Mouse (Mus musculus): ENCODE measurements around the gene Nploc4. TPM values are rescaled to one million over a fixed set of nuclear protein-coding genes. Genes with fewer than 3 reads are reported as not detected.

The Nploc4 gene
- total and polyA plus RNA-seq, 3 experiments, result 40.6 to 115 (median 50.4) TPM

- H3K9me3 ChIP-seq (replicated peaks; ENCODE audit: low read length), result no peaks in the 10 kb centered on the region
- H3K36me3 ChIP-seq (replicated peaks in 1 of 2; ENCODE audit: control insufficient read depth in 1 of 2, insufficient read depth in 1 of 2, low read length in 1 of 2), result peaks cover 48 to 83% of the 10 kb centered on the region in 2 experiments
- H3K4me2 ChIP-seq (ENCODE audit: insufficient read depth, low read depth, poor library complexity, severe bottlenecking), result peak overlapping the region; percentile 88
- in situ Hi-C loops (cut with MboI; ENCODE audit: low pct_ligation_motif_present, low pct_unique_long_range_greater_than_20kb, low sequenced_read_pairs) (no loop called here), dilution Hi-C loops (cut with MboI; ENCODE audit: extremely low pct_ligation_motif_present, extremely low pct_unique_long_range_greater_than_20kb, low sequenced_read_pairs) (no loop called here)
- H3K79me2 ChIP-seq (replicated peaks; ENCODE audit: control insufficient read depth, extremely low read depth, insufficient read depth, poor library complexity, severe bottlenecking), result no peaks in the 10 kb centered on the region
- peak overlapping the region; percentile 67 to 76 (median 67) for H3K4me3 ChIP-seq (replicated peaks in 1 of 3; ENCODE audit: low read depth in 2 of 3, low read length in 2 of 3, poor library complexity in 1 of 3)
- no peaks in the 10 kb centered on the region for H3K27me3 ChIP-seq (replicated peaks)
- H3K9ac ChIP-seq (ENCODE audit: insufficient read depth, low read depth), result peak overlapping the region; percentile 21; the same call in 1 of the 2 replicates
- peaks cover 11 to 18% of the 10 kb centered on the region in 2 experiments for H3K4me1 ChIP-seq (ENCODE audit: control insufficient read depth in 1 of 2, insufficient read depth in 2 of 2)
- H3K27ac ChIP-seq (ENCODE audit: insufficient read depth, low read depth), result no peak overlapping the region
- TF ChIP-seq POLR2A (IDR thresholded peaks at IDR 0.05; ENCODE audit: low read depth, low read length) (no peak), JUND (conservative IDR thresholded peaks at IDR 0.05; ENCODE audit: low read depth, low read length) (no peak), BHLHE40 (IDR thresholded peaks at IDR 0.05; ENCODE audit: low read depth, low read length) (peak; percentile 44; the same call in 1 of the 2 replicates), E2F4 (IDR thresholded peaks at IDR 0.05; ENCODE audit: insufficient replicate concordance, low read depth, low read length) (no peak), ETS1 (conservative IDR thresholded peaks at IDR 0.05; ENCODE audit: low read depth, low read length) (no peak), ZNF384 (IDR thresholded peaks at IDR 0.05; ENCODE audit: low read depth, low read length) (no peak), TBP (conservative IDR thresholded peaks at IDR 0.05; ENCODE audit: low read depth, low read length) (no peak), USF1 (IDR thresholded peaks at IDR 0.05; ENCODE audit: low read depth, low read length) (no peak), NELFE (IDR thresholded peaks at IDR 0.05; ENCODE audit: low read depth, low read length) (no peak), GABPA (IDR thresholded peaks at IDR 0.05; ENCODE audit: insufficient replicate concordance, low read depth, low read length) (no peak), MAZ (IDR thresholded peaks at IDR 0.05; ENCODE audit: low read depth, low read length) (peak; percentile 35; the same call in 1 of the 2 replicates), EP300 (IDR thresholded peaks at IDR 0.05; ENCODE audit: low read length) (no peak), HCFC1 (IDR thresholded peaks at IDR 0.05; ENCODE audit: low read depth, low read length) (no peak), MAFK (IDR thresholded peaks at IDR 0.05; ENCODE audit: insufficient replicate concordance, low read length) (no peak), IRF4 (IDR thresholded peaks at IDR 0.05; ENCODE audit: low read depth, low read length) (no peak), SMC3 (IDR thresholded peaks at IDR 0.05; ENCODE audit: low read depth, low read length) (no peak), CHD2 (IDR thresholded peaks at IDR 0.05; ENCODE audit: low read length) (no peak), TCF12 (IDR thresholded peaks at IDR 0.05; ENCODE audit: low read depth, low read length) (no peak), MXI1 (IDR thresholded peaks at IDR 0.05; ENCODE audit: low read depth, low read length) (peak; percentile 97), UBTF (IDR thresholded peaks at IDR 0.05; ENCODE audit: low read depth, low read length) (no peak), CTCF (conservative IDR thresholded peaks at IDR 0.05 in 1 of 2, IDR thresholded peaks at IDR 0.05 in 1 of 2; ENCODE audit: low read depth in 2 of 2, low read length in 2 of 2) (no peak), KAT2A (IDR thresholded peaks at IDR 0.05; ENCODE audit: insufficient replicate concordance, low read length) (0 out of 2 replicates have a peak, but pooled peaks have one; percentile 41), NRF1 (IDR thresholded peaks at IDR 0.05; ENCODE audit: low read depth, low read length) (no peak), ZC3H11A (IDR thresholded peaks at IDR 0.05; ENCODE audit: low read depth, low read length) (no peak), POLR2AphosphoS2 (IDR thresholded peaks at IDR 0.05; ENCODE audit: low read depth, low read length) (no peak), RCOR1 (conservative IDR thresholded peaks at IDR 0.05; ENCODE audit: low read depth, low read length) (no peak), MAX (IDR thresholded peaks at IDR 0.05; ENCODE audit: low read length) (peak; percentile 65; the same call in 1 of the 2 replicates), SIN3A (IDR thresholded peaks at IDR 0.05; ENCODE audit: low read length) (peak; percentile 94), USF2 (conservative IDR thresholded peaks at IDR 0.05; ENCODE audit: low read depth, low read length) (no peak), CHD1 (IDR thresholded peaks at IDR 0.05; ENCODE audit: low read depth, low read length) (no peak), MEF2A (IDR thresholded peaks at IDR 0.05; ENCODE audit: borderline replicate concordance, low read depth, low read length) (no peak), MYC (IDR thresholded peaks at IDR 0.05; ENCODE audit: low read depth, low read length) (peak; percentile 63), JUN (IDR thresholded peaks at IDR 0.05; ENCODE audit: insufficient read depth, low read depth, low read length) (no peak), PAX5 (IDR thresholded peaks at IDR 0.05; ENCODE audit: low read length) (no peak), ELF1 (IDR thresholded peaks at IDR 0.05; ENCODE audit: low read depth, low read length) (no peak), RAD21 (IDR thresholded peaks at IDR 0.05; ENCODE audit: low read depth, low read length) (no peak), ZMIZ1 (IDR thresholded peaks at IDR 0.05; ENCODE audit: low read depth, low read length) (no peak), ZKSCAN1 (IDR thresholded peaks at IDR 0.05; ENCODE audit: borderline replicate concordance, low read depth, low read length) (no peak)
- DNase-seq (ENCODE audit: extremely low read depth), result peak; percentile 53
These were observed 59.4 kb downstream of the Nploc4 start for GRCm38 (mm10) chr11:120378031-120378610.

Measured in CH12.LX (cell line).